Mouse (Mus musculus) cortical plate, adult 2 months (tissue): ENCODE data around the gene Pnkp.

ENCODE experiments used
- CTCF ChIP-seq: fragments of 200-500 bp; IDR thresholded peaks from 2 replicates; pipeline ENCODE4 v1.5.1; 2011; ENCODE audit warnings: mild to moderate bottlenecking, control low read depth, low read length; ENCODE audit not compliant: insufficient read depth; ENCODE audit errors: extremely low read depth
- POLR2A ChIP-seq: fragments of 200-500 bp; IDR thresholded peaks from 2 replicates; pipeline ENCODE4 v1.6.1; 2011; ENCODE audit warnings: mild to moderate bottlenecking, low read length, control low read depth; ENCODE audit not compliant: insufficient read depth; ENCODE audit errors: extremely low read depth

DNA sequence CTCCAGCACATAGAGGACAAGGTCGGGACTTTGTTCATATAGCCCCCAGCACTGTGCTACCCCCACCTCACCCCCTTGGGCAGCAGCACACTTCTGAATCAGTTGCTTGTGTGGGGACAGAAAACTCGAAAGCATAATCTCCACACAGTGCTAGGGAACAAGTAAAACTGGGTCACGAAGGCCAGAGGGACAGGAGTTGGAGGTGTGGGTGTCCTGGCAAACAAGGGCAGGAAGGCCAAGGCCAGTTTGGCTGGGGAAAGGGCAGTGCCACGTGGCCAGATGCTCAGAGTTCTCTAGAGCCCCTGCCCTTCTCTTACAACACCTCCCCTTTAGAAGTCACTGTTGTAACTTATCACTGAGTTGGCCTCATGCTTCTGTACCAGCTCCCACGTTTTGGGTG is 37.1 kb upstream of the Pnkp start:
- TF ChIP-seq CTCF = no peak
- TF ChIP-seq POLR2A = no peak
